Mouse (Mus musculus): Measurements from ENCODE around the gene Gm13288.
A peak's percentile ranks its signal among the peaks of the same experiment; 100 is the strongest.

GRCm38 (mm10) chr4:88830523-88830922, 25.2 kb downstream of the Gm13288 start:
- TF ChIP-seq EP300 (IDR thresholded peaks at IDR 0.05) (no peak), CTCF (IDR thresholded peaks at IDR 0.05) (peak; percentile 54)
